Mouse (Mus musculus) midbrain, embryonic 13.5 days (tissue): ENCODE measurements around the gene Tomm22. TPM values are rescaled to one million over a fixed set of nuclear protein-coding genes. Genes with fewer than 3 reads are reported as not detected.

Experiments used
- ATAC-seq: fragments of 200-750 bp; cut with Nextera tagmentation; 2 replicates; pipeline ENCODE4 v1.8.0; 2017; ENCODE audit warnings: mild to moderate bottlenecking, moderate TSS enrichment, moderate library complexity
- H3K27ac ChIP-seq: fragments of 300-500 bp; sonication (generic); 2 replicates; pipeline ENCODE4 v1.5.1; 2015; ENCODE audit warnings: inconsistent platforms, mild to moderate bottlenecking, moderate library complexity
- H3K27me3 ChIP-seq: fragments of 300-500 bp; sonication (generic); 2 replicates; pipeline ENCODE4 v1.6.1; 2015; ENCODE audit warnings: mild to moderate bottlenecking, inconsistent platforms
- H3K36me3 ChIP-seq: fragments of 300-500 bp; sonication (generic); 2 replicates; pipeline ENCODE4 v1.6.1; 2015; ENCODE audit warnings: mild to moderate bottlenecking, inconsistent platforms
- H3K4me1 ChIP-seq: fragments of 300-500 bp; sonication (generic); replicated peaks from 2 replicates; pipeline ENCODE4 v1.6.1; 2015; ENCODE audit warnings: inconsistent platforms
- H3K4me2 ChIP-seq: fragments of 300-500 bp; sonication (generic); replicated peaks from 2 replicates; pipeline ENCODE4 v1.6.1; 2015; ENCODE audit warnings: moderate library complexity, mild to moderate bottlenecking, inconsistent platforms
- H3K4me3 ChIP-seq: fragments of 300-500 bp; sonication (generic); replicated peaks from 2 replicates; pipeline ENCODE4 v1.5.1; 2015; ENCODE audit warnings: mild to moderate bottlenecking, inconsistent platforms
- H3K9ac ChIP-seq: fragments of 300-500 bp; sonication (generic); replicated peaks from 2 replicates; pipeline ENCODE4 v1.6.1; 2015; ENCODE audit warnings: mild to moderate bottlenecking, inconsistent platforms
- H3K9me3 ChIP-seq: fragments of 300-500 bp; sonication (generic); 2 replicates; pipeline ENCODE4 v1.6.1; 2016; ENCODE audit warnings: mild to moderate bottlenecking, inconsistent platforms
- WGBS: fragments of 180-500 bp; shearing (Covaris S2); methylation state at CpG from one replicate; pipeline ENCODE4 v1.1.7; 2015; 5-methylcytosine and 5-hydroxymethylcytosine counted together
- polyA plus RNA-seq: library from polyadenylated mRNA; unstranded; fragments of >200 nt; fragmentation: Nextera tagmentation; extraction: Ambion mirVana; gene quantifications from 2 replicates; pipeline ENCODE4 v1.2.1, GENCODE M21; 2015

Gene Tomm22
- polyA plus RNA-seq, result 254 and 260 TPM in 2 replicates

DNA sequence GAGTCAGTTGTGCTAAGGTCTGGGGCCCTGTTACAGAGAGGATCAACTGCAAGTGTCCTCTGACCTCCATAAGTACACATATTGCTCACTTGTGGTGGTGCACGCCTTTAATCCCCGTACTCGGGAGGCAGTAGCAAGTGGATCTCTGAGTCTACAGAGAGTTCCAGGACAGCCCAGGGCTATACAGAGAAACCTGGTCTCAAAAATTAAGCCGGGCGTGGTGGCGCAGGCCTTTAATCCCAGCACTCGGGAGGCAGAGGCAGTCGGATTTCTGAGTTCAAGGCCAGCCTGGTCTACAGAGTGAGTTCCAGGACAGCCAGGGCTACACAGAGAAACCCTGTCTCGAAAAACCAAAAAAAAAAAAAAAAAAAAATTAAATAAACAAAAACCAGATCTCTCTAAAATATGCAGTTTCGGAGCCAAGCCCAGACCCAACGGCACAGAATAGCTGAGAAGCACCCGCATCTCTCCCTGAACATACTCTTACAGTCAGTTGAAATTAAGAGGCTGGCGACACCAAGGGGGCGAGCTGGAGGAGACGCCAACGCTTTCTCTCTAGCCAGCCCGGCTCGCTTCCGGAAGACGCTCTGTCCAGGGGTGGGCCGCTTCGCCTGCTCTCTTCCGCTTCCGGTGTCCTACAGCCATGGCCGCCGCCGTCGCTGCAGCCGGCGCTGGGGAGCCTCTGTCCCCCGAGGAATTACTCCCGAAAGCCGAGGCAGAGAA, at the start of gene Tomm22:
Gene Tomm22, plus strand, starts transcription at position 613 of the 723 bp plus-strand sequence.
- Histone ChIP-seq H3K27ac (0 out of 2 replicates have a peak within 1 kb of the TSS, but pooled peaks have one; percentile 56), H3K4me3 (peak within 1 kb of the TSS; percentile 93), H3K4me1 (peaks cover 7% of the 10 kb centered on the region), H3K36me3 (peaks cover 59% of the 10 kb centered on the region), H3K4me2 (peak within 1 kb of the TSS; percentile 90), H3K27me3 (no peaks in the 10 kb centered on the region), H3K9ac (peak within 1 kb of the TSS; percentile 85), H3K9me3 (no peaks in the 10 kb centered on the region)
- WGBS, result 19% methylated on average over 33 of the region's 33 CpGs
- ATAC-seq, result peak; percentile 98

DNA sequence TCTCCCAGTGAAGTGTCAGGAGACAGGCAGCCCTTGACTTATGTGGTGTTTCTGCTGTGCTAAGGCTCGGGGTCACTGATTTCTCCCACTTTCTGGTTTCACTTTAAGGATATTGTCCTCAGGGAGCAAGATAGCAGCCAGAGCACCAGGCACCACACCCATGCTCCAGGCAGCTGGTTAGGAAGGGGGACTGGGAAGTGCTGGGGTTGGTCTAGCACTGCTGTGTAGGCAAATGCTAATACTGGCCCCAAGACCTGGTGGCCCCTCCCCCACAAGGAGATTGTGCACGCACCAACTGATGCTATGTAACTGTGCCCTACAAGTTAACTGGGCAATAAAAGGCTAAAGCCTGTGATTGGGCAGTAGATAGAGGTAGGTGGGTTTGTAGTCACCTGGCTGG, 40.2 kb upstream of the Tomm22 start:
- H3K4me3 ChIP-seq, result no peak overlapping the region
- 82% methylated on average over 2 of the region's 2 CpGs for WGBS
- H3K27me3 ChIP-seq, result no peaks in the 10 kb centered on the region
- H3K27ac ChIP-seq, result no peak overlapping the region
- no peaks in the 10 kb centered on the region for H3K9me3 ChIP-seq
- H3K9ac ChIP-seq, result no peak overlapping the region
- ATAC-seq, result no peak
- H3K4me1 ChIP-seq, result no peaks in the 10 kb centered on the region
- peaks cover 91% of the 10 kb centered on the region for H3K36me3 ChIP-seq
- H3K4me2 ChIP-seq, result no peak overlapping the region

DNA sequence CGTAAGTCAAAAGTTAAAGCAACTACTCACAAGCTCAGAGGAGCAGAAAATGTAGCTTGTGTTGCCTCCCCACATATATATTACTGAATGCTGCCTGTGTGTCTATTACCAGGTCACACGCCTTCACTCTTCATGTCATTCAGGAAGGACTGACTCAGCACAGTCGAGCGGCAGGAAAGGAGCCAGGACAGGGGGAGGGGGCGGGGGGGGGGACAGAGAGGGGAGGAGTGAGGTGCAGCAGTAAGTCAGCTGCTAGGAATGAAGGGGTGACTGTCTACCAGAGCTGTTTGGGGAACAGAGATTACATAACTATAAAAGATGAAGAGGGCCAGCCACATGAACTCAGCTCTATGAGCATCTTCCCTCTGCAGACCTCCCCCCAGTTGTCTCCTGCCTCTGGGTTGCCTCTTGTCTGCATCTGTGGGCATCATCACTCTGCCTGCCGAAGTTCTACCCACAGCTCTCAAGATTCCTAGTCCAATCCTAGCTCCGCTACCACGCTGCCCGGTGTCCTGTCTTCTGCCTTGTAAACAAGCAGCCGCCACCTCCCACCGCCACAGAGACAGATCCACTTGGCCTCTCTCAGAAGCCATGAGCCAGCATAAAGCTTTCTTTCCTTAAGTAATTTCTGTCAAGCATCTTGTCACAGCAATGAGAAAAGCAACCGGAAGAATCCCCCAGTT, 29.4 kb upstream of the Tomm22 start:
- no peak overlapping the region for H3K4me3 ChIP-seq
- no peaks in the 10 kb centered on the region for H3K4me1 ChIP-seq
- peaks cover 73% of the 10 kb centered on the region for H3K36me3 ChIP-seq
- H3K27me3 ChIP-seq, result no peaks in the 10 kb centered on the region
- H3K4me2 ChIP-seq, result no peak overlapping the region
- no peaks in the 10 kb centered on the region for H3K9me3 ChIP-seq
- H3K9ac ChIP-seq, result no peak overlapping the region
- H3K27ac ChIP-seq, result no peak overlapping the region
- ATAC-seq, result no peak
- 80% methylated on average over 12 of the region's 12 CpGs for WGBS

DNA sequence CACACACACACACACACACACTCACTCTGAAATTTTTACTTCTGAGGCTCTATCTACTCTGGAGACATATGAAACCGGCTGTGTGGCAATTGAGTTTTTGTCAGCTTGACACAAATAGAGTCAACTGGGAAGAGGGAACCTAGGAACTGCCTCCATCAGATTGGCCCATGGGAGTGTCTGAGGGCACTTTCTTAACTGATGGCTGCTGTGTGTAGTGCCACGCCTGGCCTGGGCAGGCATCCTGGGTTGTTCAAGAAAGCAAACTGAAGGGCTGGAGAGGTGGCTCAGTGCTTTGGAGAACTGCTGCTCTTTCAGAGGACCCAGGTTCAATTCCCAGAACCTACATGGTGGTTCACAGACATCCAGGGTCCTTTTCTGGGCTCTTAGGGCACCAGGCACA, 25.2 kb upstream of the Tomm22 start:
- Histone ChIP-seq H3K9ac (no peak overlapping the region), H3K27ac (no peak overlapping the region), H3K4me2 (no peak overlapping the region), H3K27me3 (no peaks in the 10 kb centered on the region), H3K9me3 (no peaks in the 10 kb centered on the region), H3K4me3 (no peak overlapping the region), H3K4me1 (no peaks in the 10 kb centered on the region), H3K36me3 (peaks cover 76% of the 10 kb centered on the region)
- no peak for ATAC-seq
- WGBS, result 88% methylated on average over 2 of the region's 2 CpGs

DNA sequence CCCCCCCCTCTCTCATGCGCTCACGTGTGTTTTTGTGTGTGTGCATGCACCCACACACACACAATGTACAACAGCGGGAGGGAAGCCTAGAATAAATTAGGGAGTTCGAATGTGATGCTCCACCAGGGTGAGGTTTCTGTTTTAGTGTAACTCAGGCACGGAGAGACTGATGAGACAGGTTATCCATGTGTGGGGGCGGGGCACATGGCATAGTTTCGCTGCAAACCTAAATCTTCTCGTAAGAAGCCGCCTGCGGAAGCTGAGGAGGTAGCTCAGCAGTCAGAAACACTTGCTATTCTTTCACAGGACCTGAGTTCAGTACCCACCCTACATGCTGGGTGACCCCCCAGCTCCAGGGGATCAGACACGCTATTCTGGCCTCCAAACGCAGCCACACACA, 22.5 kb upstream of the Tomm22 start:
- H3K27me3 ChIP-seq, result no peaks in the 10 kb centered on the region
- no peak overlapping the region for H3K27ac ChIP-seq
- ATAC-seq, result no peak
- H3K9ac ChIP-seq, result no peak overlapping the region
- no peaks in the 10 kb centered on the region for H3K9me3 ChIP-seq
- H3K4me2 ChIP-seq, result no peak overlapping the region
- H3K36me3 ChIP-seq, result peaks cover 61% of the 10 kb centered on the region
- no peaks in the 10 kb centered on the region for H3K4me1 ChIP-seq
- no peak overlapping the region for H3K4me3 ChIP-seq
- WGBS, result 91% methylated on average over 12 of the region's 12 CpGs

DNA sequence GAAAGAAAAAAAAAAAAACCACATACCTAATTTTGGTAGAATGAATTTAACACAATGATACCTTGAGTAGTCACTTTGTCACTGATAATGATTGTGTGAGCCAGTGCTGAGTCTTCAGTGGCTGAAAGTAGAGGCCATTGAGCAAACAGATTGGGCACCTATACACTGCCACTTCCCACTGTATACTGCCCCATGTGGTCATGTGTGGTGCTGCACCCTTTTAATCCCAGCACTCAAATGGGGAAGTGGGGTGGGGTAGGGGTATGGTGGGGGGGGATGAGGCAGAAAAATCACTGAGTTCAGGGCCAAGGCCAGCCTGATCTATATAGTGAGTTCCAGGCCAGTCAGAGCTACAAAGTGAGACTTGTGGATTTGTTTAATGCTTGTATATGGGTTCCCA, 20.1 kb upstream of the Tomm22 start:
- Histone ChIP-seq H3K36me3 (peaks cover 55% of the 10 kb centered on the region), H3K4me3 (no peak overlapping the region), H3K9me3 (no peaks in the 10 kb centered on the region), H3K4me2 (no peak overlapping the region), H3K4me1 (no peaks in the 10 kb centered on the region), H3K9ac (no peak overlapping the region), H3K27me3 (no peaks in the 10 kb centered on the region), H3K27ac (no peak overlapping the region)
- ATAC-seq, result no peak

DNA sequence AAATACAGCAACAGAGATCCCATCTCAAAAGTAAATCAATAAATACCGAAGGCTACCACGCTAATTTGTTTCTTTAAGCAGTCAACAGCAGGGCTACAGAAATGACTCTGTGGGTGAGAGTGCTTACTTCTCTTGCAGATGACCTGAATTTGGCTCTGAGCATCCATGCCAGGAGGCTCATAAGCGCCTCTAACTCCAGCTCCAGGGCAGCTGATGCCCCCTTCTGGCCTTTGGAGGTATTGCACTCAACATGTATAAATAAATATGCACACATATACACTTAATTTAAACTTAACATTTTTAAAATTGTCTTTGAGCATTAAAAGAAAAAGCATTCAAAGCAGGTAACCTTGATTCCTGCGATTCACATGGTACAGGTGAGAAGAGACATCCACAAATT, 19.2 kb upstream of the Tomm22 start:
- no peak overlapping the region for H3K9ac ChIP-seq
- ATAC-seq, result no peak
- no peak overlapping the region for H3K4me2 ChIP-seq
- 69% methylated on average over 4 of the region's 4 CpGs for WGBS
- H3K36me3 ChIP-seq, result peaks cover 52% of the 10 kb centered on the region
- H3K4me3 ChIP-seq, result no peak overlapping the region
- H3K9me3 ChIP-seq, result no peaks in the 10 kb centered on the region
- H3K4me1 ChIP-seq, result peaks cover 1% of the 10 kb centered on the region
- H3K27me3 ChIP-seq, result no peaks in the 10 kb centered on the region
- H3K27ac ChIP-seq, result no peak overlapping the region

DNA sequence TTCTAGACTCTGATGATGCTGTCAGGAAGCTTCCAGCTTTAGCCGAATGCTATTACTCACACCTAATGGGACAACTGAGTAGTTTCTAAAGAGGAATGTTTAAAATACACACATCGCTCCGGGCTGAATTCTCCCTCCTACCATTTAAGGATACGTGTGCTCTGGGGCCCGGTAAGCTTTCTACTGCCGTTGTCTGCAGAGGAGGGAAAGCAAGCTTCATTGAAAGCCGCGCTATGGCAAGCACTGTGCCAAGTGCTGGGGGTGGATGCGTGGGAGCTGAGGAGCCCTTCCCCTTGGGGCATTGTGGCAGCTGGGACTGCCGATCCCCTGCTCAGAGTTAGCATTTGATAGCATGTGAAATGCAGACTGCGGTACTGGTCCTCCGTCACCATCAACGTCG, 14.2 kb upstream of the Tomm22 start:
- H3K27ac ChIP-seq, result no peak overlapping the region
- H3K9me3 ChIP-seq, result no peaks in the 10 kb centered on the region
- H3K36me3 ChIP-seq, result peaks cover 15% of the 10 kb centered on the region
- peaks cover 19% of the 10 kb centered on the region for H3K4me1 ChIP-seq
- no peak for ATAC-seq
- no peak overlapping the region for H3K4me3 ChIP-seq
- H3K27me3 ChIP-seq, result no peaks in the 10 kb centered on the region
- no peak overlapping the region for H3K4me2 ChIP-seq
- 93% methylated on average over 14 of the region's 14 CpGs for WGBS
- H3K9ac ChIP-seq, result 0 out of 2 replicates have a peak overlapping the region, but pooled peaks have one; percentile 1

DNA sequence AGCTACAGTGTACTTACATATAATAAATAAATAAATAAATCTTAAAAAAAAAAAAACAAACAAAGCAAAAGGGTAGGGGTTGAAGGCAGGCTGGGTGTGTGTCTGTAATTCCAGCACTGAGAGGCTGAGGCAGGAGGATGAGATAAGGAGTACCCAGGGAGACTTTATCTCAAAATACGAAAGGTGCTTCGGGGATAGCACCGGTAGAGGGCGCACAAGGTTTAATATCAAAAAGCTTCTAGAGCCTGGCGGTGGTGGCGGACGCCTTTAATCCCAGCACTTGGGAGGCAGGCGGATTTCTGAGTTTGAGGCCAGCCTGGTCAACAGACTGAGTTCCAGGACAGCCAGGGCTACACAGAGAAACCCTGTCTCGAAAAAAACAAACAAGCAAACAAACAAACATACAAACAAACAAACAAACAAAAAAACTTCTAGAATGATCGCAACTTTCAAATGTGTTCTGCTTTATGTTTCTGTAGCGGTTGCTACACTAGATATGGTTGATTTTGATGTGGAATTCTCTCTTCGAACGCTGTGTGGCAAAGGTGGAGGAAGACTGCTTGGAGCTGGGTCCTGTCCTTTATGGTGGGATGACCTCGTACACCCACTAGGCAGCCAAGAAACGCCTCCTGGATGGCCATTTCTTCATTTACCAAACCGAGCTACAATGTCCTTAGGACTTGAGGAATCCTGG, 12.7 kb upstream of the Tomm22 start:
- Histone ChIP-seq H3K4me1 (peaks cover 19% of the 10 kb centered on the region), H3K4me2 (peak overlapping the region; percentile 82), H3K9ac (peak overlapping the region; percentile 94), H3K9me3 (no peaks in the 10 kb centered on the region), H3K4me3 (peak overlapping the region; percentile 92), H3K27me3 (no peaks in the 10 kb centered on the region), H3K36me3 (peaks cover 25% of the 10 kb centered on the region), H3K27ac (peak overlapping the region; percentile 96)
- no peak; the same call in 1 of the 2 replicates for ATAC-seq
- 4% methylated on average over 16 of the region's 16 CpGs for WGBS

DNA sequence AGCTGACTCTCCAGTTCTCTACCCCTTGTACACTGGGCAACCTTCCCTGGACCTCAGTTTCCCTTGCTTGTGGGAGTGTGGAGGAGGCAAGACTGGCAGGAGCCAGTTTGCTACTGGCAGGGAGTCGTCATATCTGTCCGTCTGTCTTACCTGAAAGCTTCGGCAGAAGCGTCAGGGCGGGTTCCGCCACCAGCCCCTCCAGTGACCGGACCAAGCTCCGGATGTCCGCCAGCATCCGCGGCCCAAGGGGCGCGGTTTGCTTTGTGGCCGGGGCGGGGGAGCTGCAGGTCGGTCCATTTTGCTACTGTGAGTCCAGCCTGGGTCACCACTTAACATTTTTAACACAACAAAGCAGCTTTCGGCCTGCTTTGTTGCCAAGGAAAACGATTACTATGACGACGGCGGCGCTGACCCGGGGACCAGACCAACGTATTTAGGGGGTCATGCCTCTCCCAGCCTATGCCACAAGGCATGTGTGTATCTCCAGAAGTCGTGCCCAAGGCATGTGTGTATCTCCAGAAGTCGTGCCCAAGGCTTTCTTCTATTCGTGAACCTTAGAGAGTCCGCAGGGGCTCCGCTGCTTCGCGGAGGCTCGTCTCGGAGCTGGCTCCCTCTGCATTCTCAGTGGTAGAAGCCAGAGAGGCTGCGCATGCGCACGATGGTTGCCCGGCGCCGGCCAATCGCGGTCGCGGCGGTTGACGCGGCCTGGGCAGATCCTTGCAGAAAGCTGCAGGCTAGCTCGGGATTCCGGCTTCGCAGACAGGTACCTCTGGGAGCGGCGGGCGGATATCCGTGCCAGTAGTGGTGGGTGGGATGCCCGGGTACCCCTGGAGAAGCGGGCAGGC, 11.9 kb upstream of the Tomm22 start, which contains the start of the genes Fam227a and Cby1:
Gene Fam227a, minus strand, starts transcription at position 426 of the 845 bp plus-strand sequence.
Gene Cby1, plus strand, starts transcription at position 669 of the 845 bp plus-strand sequence.
- H3K27ac ChIP-seq, result peak within 1 kb of the TSS; percentile 96
- no peaks in the 10 kb centered on the region for H3K27me3 ChIP-seq
- H3K4me3 ChIP-seq, result peak within 1 kb of the TSS; percentile 92
- peaks cover 27% of the 10 kb centered on the region for H3K36me3 ChIP-seq
- peak; percentile 88 for ATAC-seq
- under 1% methylated on average over 55 of the region's 55 CpGs for WGBS
- peak within 1 kb of the TSS; percentile 94 for H3K9ac ChIP-seq
- H3K4me2 ChIP-seq, result peak within 1 kb of the TSS; percentile 82
- peaks cover 19% of the 10 kb centered on the region for H3K4me1 ChIP-seq
- no peaks in the 10 kb centered on the region for H3K9me3 ChIP-seq

DNA sequence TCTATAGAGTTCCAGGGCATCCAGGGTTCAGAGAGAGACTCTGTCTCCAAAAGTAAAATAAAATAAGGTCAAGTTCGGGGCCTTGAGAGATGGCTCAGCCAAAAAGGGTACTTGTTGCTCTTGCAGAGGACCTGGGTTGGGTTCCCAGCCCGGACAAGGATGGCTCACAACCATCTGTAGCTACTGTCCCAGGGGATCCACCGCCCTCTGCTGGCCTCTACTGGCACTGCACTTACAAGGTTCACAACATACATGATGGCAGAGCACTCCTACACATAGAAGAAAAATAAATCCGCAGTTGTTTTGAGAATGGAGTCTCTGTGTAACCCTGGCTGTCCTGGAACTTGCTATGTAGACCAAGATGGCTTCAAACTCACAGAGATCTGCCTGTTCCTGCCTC, 8.8 kb upstream of the Tomm22 start:
- WGBS, result 74% methylated on average over 4 of the region's 4 CpGs
- no peak overlapping the region for H3K4me3 ChIP-seq
- ATAC-seq, result no peak
- no peak overlapping the region for H3K27ac ChIP-seq
- no peaks in the 10 kb centered on the region for H3K27me3 ChIP-seq
- H3K9me3 ChIP-seq, result no peaks in the 10 kb centered on the region
- peaks cover 15% of the 10 kb centered on the region for H3K4me1 ChIP-seq
- no peak overlapping the region for H3K9ac ChIP-seq
- H3K36me3 ChIP-seq, result peaks cover 31% of the 10 kb centered on the region
- H3K4me2 ChIP-seq, result no peak overlapping the region
